Mouse (Mus musculus) liver, adult 2 months (tissue): Measurements from ENCODE around the gene Gpx4. TPM values are rescaled to one million over a fixed set of nuclear protein-coding genes. Genes with fewer than 3 reads are reported as not detected.

ENCODE experiments used
- DNase-seq: peaks from one replicate; pipeline ENCODE4 v3.0.0-alpha.2; 2011; ENCODE audit warnings: low read depth, low spot score; ENCODE audit errors: extremely low read depth
- H3K27ac ChIP-seq: fragments of 200-500 bp; replicated peaks from 2 replicates; pipeline ENCODE4 v1.5.1; 2012; ENCODE audit warnings: low read depth, mild to moderate bottlenecking, control low read depth, inconsistent platforms, low read length; ENCODE audit not compliant: insufficient read depth
- H3K27me3 ChIP-seq: fragments of 200-500 bp; 2 replicates; pipeline ENCODE4 v1.6.1; 2012; ENCODE audit warnings: mild to moderate bottlenecking, moderate library complexity, low read length, inconsistent platforms; ENCODE audit not compliant: control insufficient read depth, insufficient read depth
- H3K36me3 ChIP-seq: fragments of 200-500 bp; 2 replicates; pipeline ENCODE4 v1.6.1; 2012; ENCODE audit warnings: low read length, inconsistent platforms; ENCODE audit not compliant: control insufficient read depth, insufficient read depth
- H3K4me1 ChIP-seq: fragments of 200-500 bp; 2 replicates; pipeline ENCODE4 v1.6.1; 2011; ENCODE audit warnings: low read length; ENCODE audit not compliant: control insufficient read depth, insufficient read depth
- H3K4me3 ChIP-seq: fragments of 200-500 bp; 2 replicates; pipeline ENCODE4 v1.5.1; 2011; ENCODE audit warnings: low read depth, mild to moderate bottlenecking, control low read depth, low read length, moderate library complexity; ENCODE audit not compliant: insufficient read depth
- H3K79me2 ChIP-seq: fragments of 200-500 bp; 2 replicates; pipeline ENCODE4 v1.6.1; 2012; ENCODE audit warnings: inconsistent platforms, mild to moderate bottlenecking, low read length, moderate library complexity; ENCODE audit not compliant: control insufficient read depth, insufficient read depth
- H3K9ac ChIP-seq: fragments of 200-500 bp; 2 replicates; pipeline ENCODE4 v1.6.1; 2012; ENCODE audit warnings: low read depth, mild to moderate bottlenecking, control low read depth, inconsistent platforms, low read length
- CTCF ChIP-seq: fragments of 200-500 bp; IDR thresholded peaks from 2 replicates; pipeline ENCODE4 v1.5.1; 2011; ENCODE audit warnings: low read depth, low read length, control low read depth
- POLR2A ChIP-seq: fragments of 200-500 bp; IDR thresholded peaks from 2 replicates; pipeline ENCODE4 v1.6.1; 2011; ENCODE audit warnings: low read length, control low read depth; ENCODE audit not compliant: insufficient read depth; ENCODE audit errors: extremely low read depth
- WGBS: fragments of 180-500 bp; shearing (Covaris S2); methylation state at CpG from one replicate; pipeline ENCODE4 v1.1.7; 2018; 5-methylcytosine and 5-hydroxymethylcytosine counted together
- polyA plus RNA-seq: library from polyadenylated mRNA; depleted of rRNA; stranded (reverse); fragments of >200 nt; gene quantifications from 2 replicates; pipeline ENCODE4 v1.2.3, GENCODE M21; 2012
- total RNA-seq: library from RNA; depleted of rRNA; stranded (reverse); fragments of >200 nt; gene quantifications from 2 replicates; pipeline ENCODE4 v1.2.3, GENCODE M21; 2014

Gene Gpx4
- total and polyA plus RNA-seq, 2 experiments = 535 to 752 TPM

DNA sequence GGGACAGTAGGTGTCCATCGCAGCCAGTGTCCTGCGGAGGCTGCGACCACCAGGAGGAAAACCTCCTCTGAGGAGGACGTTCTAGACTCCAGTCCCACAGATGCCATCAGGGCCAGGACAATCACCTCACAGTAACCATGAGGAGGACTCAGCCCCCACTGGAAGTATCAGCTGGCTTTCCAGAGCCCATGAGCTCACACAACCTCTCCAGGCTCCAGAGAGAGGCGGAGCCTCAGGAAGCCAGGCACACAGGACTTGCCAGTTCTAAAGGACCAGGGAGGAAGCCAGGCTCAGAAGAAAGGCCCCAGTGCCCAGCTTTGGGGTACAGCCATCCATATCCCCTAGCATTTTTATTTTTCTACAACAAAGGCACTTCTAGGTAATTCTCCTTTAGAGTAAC lies 48.6 kb downstream of the Gpx4 start:
- Histone ChIP-seq H3K27ac (peak overlapping the region; percentile 80), H3K4me1 (peaks cover 83% of the 10 kb centered on the region), H3K4me3 (no peak overlapping the region), H3K36me3 (no peaks in the 10 kb centered on the region), H3K9ac (peak overlapping the region; percentile 39), H3K27me3 (no peaks in the 10 kb centered on the region), H3K79me2 (peaks cover 75% of the 10 kb centered on the region)
- WGBS = 66% methylated on average over 5 of the region's 5 CpGs
- no peak for DNase-seq
- TF ChIP-seq CTCF = no peak
- TF ChIP-seq POLR2A = no peak

DNA sequence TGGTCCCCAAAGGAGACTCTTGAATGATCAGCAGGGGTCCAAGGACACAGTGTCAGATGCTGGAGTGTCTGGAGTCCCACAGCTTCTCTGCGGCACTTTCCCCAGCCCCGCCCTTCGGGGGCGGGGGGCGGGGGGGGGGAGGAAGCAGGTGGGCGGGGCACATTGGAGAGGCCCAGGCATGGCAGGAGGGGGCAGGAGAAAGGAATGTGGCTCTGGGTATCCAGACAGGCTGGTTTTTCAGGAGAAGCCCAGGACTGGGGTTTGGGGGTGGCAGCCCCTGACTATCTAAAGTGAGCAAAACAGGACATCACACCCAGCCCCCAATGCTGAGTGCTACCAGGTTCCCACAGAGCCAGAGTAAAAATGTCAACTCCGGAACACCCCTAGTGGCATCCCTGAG lies 50.3 kb downstream of the Gpx4 start:
- no peak overlapping the region for H3K4me3 ChIP-seq
- no peak for TF ChIP-seq POLR2A
- TF ChIP-seq CTCF = no peak
- H3K9ac ChIP-seq = no peak overlapping the region

DNA sequence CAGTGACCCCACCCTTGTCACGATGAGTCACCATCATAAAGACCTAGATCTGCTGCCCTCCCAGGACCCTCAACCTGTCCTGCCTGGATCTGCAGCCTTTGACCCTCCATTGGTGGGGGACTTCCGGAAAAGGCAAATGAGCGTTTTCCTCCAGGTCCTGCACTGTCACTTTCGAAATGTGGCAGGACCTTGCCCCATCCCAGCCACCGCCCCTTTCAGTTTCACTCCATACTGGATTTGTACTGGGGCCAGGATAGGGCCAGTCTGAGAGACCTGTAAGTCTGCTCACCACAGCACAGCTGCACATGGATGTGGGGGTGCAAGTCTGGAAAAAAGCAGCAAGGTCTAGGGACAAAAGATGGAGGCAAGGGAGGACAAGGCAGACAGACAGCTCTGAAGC lies 51.7 kb downstream of the Gpx4 start:
- peaks cover 63% of the 10 kb centered on the region for H3K4me1 ChIP-seq
- peak overlapping the region; percentile 91 for H3K27ac ChIP-seq
- no peak overlapping the region for H3K4me3 ChIP-seq
- no peaks in the 10 kb centered on the region for H3K36me3 ChIP-seq
- H3K79me2 ChIP-seq = peaks cover 61% of the 10 kb centered on the region
- DNase-seq = peak; percentile 83
- WGBS = 10% methylated on average over 5 of the region's 5 CpGs
- H3K9ac ChIP-seq = peak overlapping the region; percentile 7; the same call in 1 of the 2 replicates
- TF ChIP-seq POLR2A = no peak
- no peak for TF ChIP-seq CTCF
- H3K27me3 ChIP-seq = no peaks in the 10 kb centered on the region

More for the DNA sequence above, 50.3 kb downstream of the Gpx4 start:
- Histone ChIP-seq H3K27me3 (no peaks in the 10 kb centered on the region), H3K4me1 (peaks cover 74% of the 10 kb centered on the region), H3K36me3 (no peaks in the 10 kb centered on the region), H3K27ac (no peak overlapping the region; the same call in 1 of the 2 replicates), H3K79me2 (peaks cover 72% of the 10 kb centered on the region)
- WGBS = 19% methylated on average over 7 of the region's 7 CpGs
- no peak for DNase-seq

GRCm38 (mm10) chr10:80100982-80101381 lies 54.0 kb downstream of the Gpx4 start:
- Histone ChIP-seq H3K27ac (peak overlapping the region; percentile 91), H3K4me3 (peak overlapping the region; percentile 99)
- 2% methylated on average over 11 of the region's 11 CpGs for WGBS

DNA sequence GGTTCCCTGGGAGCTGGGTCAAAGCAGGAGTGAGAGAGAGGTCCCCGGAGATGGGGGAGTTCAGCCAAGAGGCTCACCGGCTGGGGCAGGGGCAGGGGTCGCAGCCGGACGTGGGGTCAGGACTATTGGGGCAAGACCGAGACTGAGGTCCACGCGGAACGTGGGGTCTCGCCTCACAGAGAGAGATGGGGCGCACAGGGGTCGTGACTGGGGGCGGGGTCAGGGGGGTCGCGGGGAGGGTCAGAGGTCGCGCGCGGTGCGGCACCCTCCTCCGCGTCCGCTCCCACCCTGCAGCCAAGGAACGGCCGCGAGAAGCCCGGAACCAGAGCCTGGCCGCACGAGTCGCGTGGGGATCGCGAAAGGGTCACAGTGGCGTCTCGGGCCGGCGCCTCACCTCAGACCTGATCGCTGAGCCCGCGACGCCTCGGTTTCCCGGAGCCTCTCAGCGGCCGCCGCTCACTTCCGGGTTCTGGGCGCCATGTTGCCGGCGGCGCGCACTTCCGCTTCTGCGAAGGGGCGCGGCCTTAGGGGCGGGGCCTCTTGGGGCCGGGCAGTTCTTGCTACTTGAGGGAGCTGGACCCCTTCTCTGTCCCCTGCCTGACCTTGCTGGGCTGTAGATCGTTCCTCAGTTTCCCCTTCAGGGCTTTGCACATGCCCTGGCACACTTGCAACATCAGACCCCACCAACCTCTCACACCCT lies 55.4 kb downstream of the Gpx4 start:
- Histone ChIP-seq H3K79me2 (peaks cover 39% of the 10 kb centered on the region), H3K4me1 (peaks cover 34% of the 10 kb centered on the region), H3K9ac (peak overlapping the region; percentile 99), H3K27me3 (no peaks in the 10 kb centered on the region), H3K27ac (peak overlapping the region; percentile 91), H3K4me3 (peak overlapping the region; percentile 99), H3K36me3 (no peaks in the 10 kb centered on the region)
- DNase-seq = no peak
- TF ChIP-seq CTCF (no peak), POLR2A (peak; percentile 55; the same call in 1 of the 2 replicates)
- WGBS = under 1% methylated on average over 49 of the region's 59 CpGs

More at GRCm38 (mm10) chr10:80100982-80101381, 54.0 kb downstream of the Gpx4 start:
- TF ChIP-seq POLR2A (no peak), CTCF (no peak)
- DNase-seq = no peak
- Histone ChIP-seq H3K4me1 (peaks cover 46% of the 10 kb centered on the region), H3K36me3 (no peaks in the 10 kb centered on the region), H3K9ac (peak overlapping the region; percentile 99), H3K27me3 (no peaks in the 10 kb centered on the region), H3K79me2 (peaks cover 51% of the 10 kb centered on the region)

DNA sequence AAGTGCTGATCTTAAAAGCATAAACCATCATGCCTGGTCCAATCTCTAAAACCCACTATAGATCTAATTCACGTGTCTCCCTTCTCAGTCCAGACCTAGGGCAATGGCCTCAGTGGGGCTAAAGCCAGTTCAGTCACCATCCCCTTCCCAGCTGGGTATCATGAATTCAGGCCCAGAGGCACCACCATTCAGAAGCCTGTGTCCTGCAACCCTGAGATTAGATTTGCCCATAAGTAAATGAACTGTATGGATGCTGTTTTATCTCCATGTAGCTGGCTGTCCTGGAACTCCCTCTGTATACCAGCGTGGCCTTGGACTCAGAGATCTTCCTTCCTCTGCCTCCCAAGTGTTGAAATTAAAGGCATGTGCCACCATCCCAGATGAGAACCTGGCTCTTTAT lies 56.1 kb downstream of the Gpx4 start:
- no peaks in the 10 kb centered on the region for H3K27me3 ChIP-seq
- 70% methylated on average over 2 of the region's 2 CpGs for WGBS
- H3K4me3 ChIP-seq = no peak overlapping the region
- no peak for DNase-seq
- no peak for TF ChIP-seq POLR2A
- TF ChIP-seq CTCF = no peak
- H3K9ac ChIP-seq = no peak overlapping the region
- peak overlapping the region; percentile 52 for H3K27ac ChIP-seq
- peaks cover 33% of the 10 kb centered on the region for H3K79me2 ChIP-seq
- peaks cover 30% of the 10 kb centered on the region for H3K4me1 ChIP-seq
- H3K36me3 ChIP-seq = no peaks in the 10 kb centered on the region
